Mouse (Mus musculus) kidney, postnatal 0 days (tissue): ENCODE data around the gene 1700016C15Rik. TPM values are rescaled to one million over a fixed set of nuclear protein-coding genes. Genes with fewer than 3 reads are reported as not detected.

Experiments
- ATAC-seq: fragments of 200-750 bp; cut with Nextera tagmentation; replicated peaks from 2 replicates; pipeline ENCODE4 v1.8.0; 2017; ENCODE audit warnings: low read depth, moderate number of reproducible peaks, moderate TSS enrichment, moderate library complexity; ENCODE audit not compliant: low FRiP score
- DNase-seq: peaks from one replicate; pipeline ENCODE4 v3.0.0-alpha.2; 2016; ENCODE audit warnings: low spot score
- H3K27ac ChIP-seq: fragments of 300-500 bp; sonication (generic); 2 replicates; pipeline ENCODE4 v1.5.1; 2014; ENCODE audit warnings: mild to moderate bottlenecking
- H3K27me3 ChIP-seq: fragments of 300-500 bp; sonication (generic); 2 replicates; pipeline ENCODE4 v1.6.1; 2014; ENCODE audit warnings: low read length, mixed read lengths; ENCODE audit not compliant: insufficient read depth
- H3K36me3 ChIP-seq: fragments of 300-500 bp; sonication (generic); 2 replicates; pipeline ENCODE4 v1.6.1; 2014; ENCODE audit warnings: low read length, mixed read lengths; ENCODE audit not compliant: insufficient read depth
- H3K4me1 ChIP-seq: fragments of 300-500 bp; sonication (generic); replicated peaks from 2 replicates; pipeline ENCODE4 v1.6.1; 2014; ENCODE audit warnings: antibody characterized with exemption, low read length, mixed read lengths; ENCODE audit not compliant: insufficient read depth
- H3K4me2 ChIP-seq: fragments of 300-500 bp; sonication (generic); 2 replicates; pipeline ENCODE4 v1.6.1; 2014; ENCODE audit warnings: mild to moderate bottlenecking, low read length, moderate library complexity, mixed read lengths
- H3K4me3 ChIP-seq: fragments of 300-500 bp; sonication (generic); replicated peaks from 2 replicates; pipeline ENCODE4 v1.5.1; 2014; ENCODE audit warnings: low read depth, low read length
- H3K9ac ChIP-seq: fragments of 300-500 bp; sonication (generic); 2 replicates; pipeline ENCODE4 v1.6.1; 2014; ENCODE audit warnings: low read depth, low read length
- H3K9me3 ChIP-seq: fragments of 300-500 bp; sonication (generic); replicated peaks from 2 replicates; pipeline ENCODE4 v1.6.1; 2016; ENCODE audit warnings: low read length, inconsistent platforms, mixed read lengths
- CTCF ChIP-seq: IDR thresholded peaks from 2 replicates; pipeline ENCODE4 v1.5.1; 2016; ENCODE audit warnings: antibody characterized with exemption, low read depth, mild to moderate bottlenecking, moderate library complexity
- WGBS: fragments of 180-500 bp; shearing (Covaris S2); extraction: QIAGEN DNeasy Blood & Tissue Kit; methylation state at CpG from one replicate; pipeline ENCODE4 v1.1.7; 2014; 5-methylcytosine and 5-hydroxymethylcytosine counted together
- polyA plus RNA-seq: library from polyadenylated mRNA; unstranded; fragments of >200 nt; fragmentation: Nextera tagmentation; extraction: Ambion mirVana; gene quantifications from 2 replicates; pipeline ENCODE4 v1.2.1, GENCODE M21; 2015

Gene 1700016C15Rik
- polyA plus RNA-seq, 1 experiment from 2014 or later = 9.1 TPM

- H3K4me3 ChIP-seq = no peak overlapping the region
- H3K9ac ChIP-seq = no peak overlapping the region
- no peaks in the 10 kb centered on the region for H3K9me3 ChIP-seq
- no peak for ATAC-seq
- no peak overlapping the region for H3K4me2 ChIP-seq
- H3K27ac ChIP-seq = no peak overlapping the region
- no peaks in the 10 kb centered on the region for H3K27me3 ChIP-seq
- H3K4me1 ChIP-seq = no peaks in the 10 kb centered on the region
- no peaks in the 10 kb centered on the region for H3K36me3 ChIP-seq
- 42% methylated on average over 11 of the region's 11 CpGs for WGBS
- no peak for DNase-seq
- no peak for TF ChIP-seq CTCF
Measured at GRCm38 (mm10) chr1:177692491-177692890, 37.1 kb upstream of the 1700016C15Rik start.

- WGBS = 67% methylated on average over 9 of the region's 9 CpGs
- no peak overlapping the region for H3K9ac ChIP-seq
- no peak for DNase-seq
- H3K9me3 ChIP-seq = no peaks in the 10 kb centered on the region
- ATAC-seq = no peak
- no peak overlapping the region for H3K4me3 ChIP-seq
- no peak overlapping the region for H3K4me2 ChIP-seq
- no peaks in the 10 kb centered on the region for H3K36me3 ChIP-seq
- H3K27me3 ChIP-seq = no peaks in the 10 kb centered on the region
- no peak for TF ChIP-seq CTCF
- no peak overlapping the region for H3K27ac ChIP-seq
- H3K4me1 ChIP-seq = no peaks in the 10 kb centered on the region
Measured at GRCm38 (mm10) chr1:177693486-177694252, 35.9 kb upstream of the 1700016C15Rik start.

GRCm38 (mm10) chr1:177700560-177700959, 29.1 kb upstream of the 1700016C15Rik start:
- Histone ChIP-seq H3K9ac (no peak overlapping the region), H3K4me2 (no peak overlapping the region), H3K27me3 (no peaks in the 10 kb centered on the region), H3K4me3 (no peak overlapping the region), H3K27ac (no peak overlapping the region), H3K9me3 (no peaks in the 10 kb centered on the region), H3K36me3 (no peaks in the 10 kb centered on the region), H3K4me1 (no peaks in the 10 kb centered on the region)
- WGBS = 51% methylated on average over 8 of the region's 8 CpGs
- no peak for TF ChIP-seq CTCF
- DNase-seq (no peak), ATAC-seq (no peak)

GRCm38 (mm10) chr1:177702481-177703146, 27.0 kb upstream of the 1700016C15Rik start:
- WGBS = 2% methylated on average over 15 of the region's 15 CpGs
- Histone ChIP-seq H3K27me3 (no peaks in the 10 kb centered on the region), H3K4me3 (peak overlapping the region; percentile 39), H3K4me2 (peak overlapping the region; percentile 95), H3K9me3 (no peaks in the 10 kb centered on the region), H3K27ac (no peak overlapping the region), H3K4me1 (no peaks in the 10 kb centered on the region), H3K9ac (peak overlapping the region; percentile 59), H3K36me3 (no peaks in the 10 kb centered on the region)
- peak; percentile 72 for ATAC-seq
- peak; percentile 81 for TF ChIP-seq CTCF
- DNase-seq = peak; percentile 91

GRCm38 (mm10) chr1:177703147-177703807, 26.3 kb upstream of the 1700016C15Rik start:
- H3K36me3 ChIP-seq = no peaks in the 10 kb centered on the region
- H3K4me3 ChIP-seq = no peak overlapping the region
- no peak for DNase-seq
- H3K9me3 ChIP-seq = no peaks in the 10 kb centered on the region
- peak overlapping the region; percentile 95; the same call in 1 of the 2 replicates for H3K4me2 ChIP-seq
- H3K27me3 ChIP-seq = no peaks in the 10 kb centered on the region
- no peak overlapping the region for H3K9ac ChIP-seq
- no peak for ATAC-seq
- no peak overlapping the region for H3K27ac ChIP-seq
- no peaks in the 10 kb centered on the region for H3K4me1 ChIP-seq
- 48% methylated on average over 6 of the region's 6 CpGs for WGBS
- TF ChIP-seq CTCF = no peak

GRCm38 (mm10) chr1:177705204-177705603, 24.4 kb upstream of the 1700016C15Rik start:
- no peak overlapping the region for H3K9ac ChIP-seq
- H3K9me3 ChIP-seq = no peaks in the 10 kb centered on the region
- WGBS = 57% methylated on average over 2 of the region's 2 CpGs
- peak; percentile 60 for TF ChIP-seq CTCF
- H3K4me3 ChIP-seq = no peak overlapping the region
- no peak overlapping the region for H3K4me2 ChIP-seq
- no peak overlapping the region for H3K27ac ChIP-seq
- H3K27me3 ChIP-seq = no peaks in the 10 kb centered on the region
- H3K4me1 ChIP-seq = no peaks in the 10 kb centered on the region
- H3K36me3 ChIP-seq = no peaks in the 10 kb centered on the region
- DNase-seq (peak; percentile 44), ATAC-seq (no peak)
